Mouse (Mus musculus) ovary, postnatal 36 days (tissue): ENCODE measurements at regions not wholly inside any gene's neighbourhood (a gene's known extent, or its start where the extent isn't known, plus 50 kb on each side); places are given as distances from the start of the nearest gene placed in this dataset.

Experiments used
- DNase-seq: peaks from one replicate; pipeline ENCODE4 v3.0.0; 2022; ENCODE audit warnings: low spot score, mixed read lengths

DNA sequence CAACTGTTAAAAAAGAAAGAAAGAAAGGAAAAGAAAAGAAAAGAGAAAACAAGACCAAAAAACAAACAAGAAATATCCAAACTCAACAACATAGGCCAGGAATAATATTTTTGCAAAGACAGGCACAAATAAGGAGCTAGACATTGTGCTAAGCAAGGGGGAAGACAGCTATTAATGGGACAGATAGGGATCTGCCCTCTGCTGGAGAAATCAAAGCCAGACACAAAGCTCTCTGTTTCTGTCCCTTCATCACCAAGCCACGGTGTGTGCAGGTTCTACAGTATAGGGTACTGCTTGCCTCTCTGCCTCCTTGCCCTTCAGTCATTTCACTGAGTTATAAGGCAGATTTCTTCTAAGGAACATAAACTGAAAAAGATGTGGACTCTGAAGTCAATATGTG, 57.8 kb upstream of the Chchd3 start:
- DNase-seq = no peak

DNA sequence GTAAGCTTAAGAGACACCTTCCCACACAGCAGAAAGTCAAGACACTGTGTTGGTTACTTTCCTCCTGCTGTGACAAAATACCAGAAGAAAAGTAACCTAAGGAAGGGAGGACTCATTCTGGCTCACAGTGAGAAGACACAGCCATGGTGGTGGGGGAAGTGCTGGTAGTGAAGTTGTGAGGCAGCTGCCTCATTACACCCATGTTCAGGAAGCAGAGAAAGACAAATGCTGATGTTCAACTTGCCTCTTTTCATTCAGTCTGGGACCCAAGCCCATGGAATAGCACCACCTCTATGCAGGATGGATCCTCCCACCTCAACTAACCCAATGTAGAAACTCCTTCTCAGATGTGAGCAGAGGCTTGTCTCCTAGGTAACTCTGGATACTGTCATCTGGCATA, 60.5 kb upstream of the Chchd3 start:
- no peak for DNase-seq

DNA sequence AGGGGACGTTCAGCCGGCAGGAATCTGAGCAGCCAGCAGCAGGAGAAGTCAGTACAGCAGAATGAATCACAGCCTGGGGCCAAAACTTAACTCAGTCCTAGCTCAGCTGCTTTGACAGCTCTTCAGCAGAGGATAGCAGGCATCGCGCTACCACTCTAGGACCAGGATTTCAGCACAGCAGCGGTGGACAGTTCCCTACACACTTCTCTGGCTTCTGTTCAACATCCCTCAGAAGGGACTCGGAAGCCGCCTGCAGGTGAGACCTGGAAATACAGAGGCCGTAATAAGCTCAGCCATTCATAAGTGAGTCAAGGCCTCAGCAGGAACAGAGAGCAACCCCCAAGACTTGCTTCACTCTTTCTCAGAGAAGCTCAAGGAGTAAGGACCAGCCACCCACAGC, 66.5 kb upstream of the Chchd3 start:
- peak; percentile 79 for DNase-seq

DNA sequence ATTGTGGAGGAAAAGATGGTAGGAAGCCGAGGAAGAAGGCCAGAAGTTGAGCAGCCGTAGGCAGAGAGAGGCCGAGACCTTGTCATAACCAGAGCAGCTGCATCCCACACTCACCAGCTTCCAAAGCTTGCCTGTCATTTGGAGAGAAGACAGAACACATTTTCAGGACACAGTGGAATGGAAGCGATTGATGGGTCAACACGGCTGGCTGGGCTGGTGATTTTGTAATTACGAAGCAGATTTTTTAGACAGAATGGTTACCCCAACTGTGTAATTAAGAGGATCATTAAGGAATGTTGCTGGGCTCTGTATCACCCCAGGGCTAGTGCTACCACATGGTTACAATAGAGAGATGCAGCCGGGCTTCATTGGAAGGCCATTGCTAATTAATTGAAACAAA, 76.8 kb upstream of the Chchd3 start:
- DNase-seq = no peak

DNA sequence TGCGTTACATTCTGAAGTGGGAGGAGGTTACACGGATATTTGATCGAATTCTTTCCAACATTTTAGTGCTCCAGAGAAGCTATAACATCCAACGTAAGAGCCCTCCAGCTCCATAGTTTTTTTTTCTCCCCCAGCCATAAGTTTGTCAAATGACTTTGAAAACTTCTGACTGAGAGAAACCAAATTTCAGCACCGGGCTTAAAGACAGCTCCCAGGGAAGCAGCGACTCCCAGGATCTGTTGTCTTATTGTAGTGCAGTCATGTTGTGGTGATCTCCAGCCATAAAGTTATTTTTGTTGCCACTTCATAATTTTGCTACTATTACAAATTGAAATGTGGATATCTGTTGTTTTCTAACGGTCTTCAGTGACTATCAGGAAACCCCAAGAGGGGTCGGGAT, 77.8 kb upstream of the Chchd3 start:
- no peak for DNase-seq

DNA sequence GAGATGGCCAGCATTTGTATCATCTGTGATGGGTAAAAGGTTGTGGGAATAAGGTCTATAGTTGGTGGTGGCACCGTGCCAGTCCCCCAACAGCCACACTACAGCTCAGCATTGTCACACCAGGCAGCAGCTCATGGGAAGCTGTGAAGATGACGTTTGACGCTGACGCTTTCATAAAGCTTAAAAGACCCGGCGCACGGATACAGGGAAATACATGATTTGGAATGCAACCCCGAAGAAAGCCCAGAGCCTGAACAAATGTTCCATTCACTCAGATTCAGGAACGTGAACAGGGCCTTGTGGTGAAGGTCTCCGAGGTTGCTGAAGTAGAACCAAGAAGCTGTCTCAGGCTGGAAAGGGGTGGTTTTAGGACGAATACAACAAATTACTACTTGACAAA, 82.4 kb upstream of the Exoc4 start:
- DNase-seq = no peak

DNA sequence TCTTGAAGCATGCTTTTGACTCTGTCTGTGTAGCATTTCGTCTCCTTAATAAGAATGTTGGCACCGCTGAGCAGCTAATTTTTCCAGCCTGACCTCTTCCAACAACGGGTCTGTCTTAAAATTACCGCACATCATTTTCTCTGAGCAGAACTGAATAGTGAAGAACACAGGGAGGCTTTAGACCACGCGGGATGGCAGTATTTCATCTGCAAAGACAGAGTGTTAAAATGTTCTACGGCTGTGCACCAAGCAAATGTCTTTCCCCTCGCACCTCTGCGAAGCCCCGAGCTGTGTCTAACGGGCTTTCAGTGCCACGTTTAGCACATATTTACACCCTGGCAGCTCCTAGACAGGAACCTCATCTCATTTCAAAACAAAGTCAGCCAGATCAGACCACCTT, 75.3 kb upstream of the Exoc4 start:
- no peak for DNase-seq

DNA sequence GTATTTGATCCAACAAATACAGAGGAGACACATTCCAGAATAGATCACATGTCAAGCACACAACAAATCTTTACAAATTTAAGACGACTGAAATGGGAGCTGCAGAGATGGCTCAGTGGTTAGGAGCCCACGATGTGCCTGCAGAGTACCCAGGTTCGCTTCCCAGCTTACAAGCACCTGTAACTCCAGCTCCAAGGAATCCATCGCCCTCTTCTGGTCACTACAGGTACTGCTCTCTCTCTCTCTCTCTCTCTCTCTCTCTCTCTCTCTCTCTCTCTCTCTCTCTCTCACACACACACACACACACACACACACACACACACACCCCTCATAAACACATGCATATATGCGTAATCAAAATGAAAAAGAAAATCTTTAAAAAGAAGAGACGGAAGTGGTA, 74.3 kb upstream of the Exoc4 start:
- DNase-seq = no peak

DNA sequence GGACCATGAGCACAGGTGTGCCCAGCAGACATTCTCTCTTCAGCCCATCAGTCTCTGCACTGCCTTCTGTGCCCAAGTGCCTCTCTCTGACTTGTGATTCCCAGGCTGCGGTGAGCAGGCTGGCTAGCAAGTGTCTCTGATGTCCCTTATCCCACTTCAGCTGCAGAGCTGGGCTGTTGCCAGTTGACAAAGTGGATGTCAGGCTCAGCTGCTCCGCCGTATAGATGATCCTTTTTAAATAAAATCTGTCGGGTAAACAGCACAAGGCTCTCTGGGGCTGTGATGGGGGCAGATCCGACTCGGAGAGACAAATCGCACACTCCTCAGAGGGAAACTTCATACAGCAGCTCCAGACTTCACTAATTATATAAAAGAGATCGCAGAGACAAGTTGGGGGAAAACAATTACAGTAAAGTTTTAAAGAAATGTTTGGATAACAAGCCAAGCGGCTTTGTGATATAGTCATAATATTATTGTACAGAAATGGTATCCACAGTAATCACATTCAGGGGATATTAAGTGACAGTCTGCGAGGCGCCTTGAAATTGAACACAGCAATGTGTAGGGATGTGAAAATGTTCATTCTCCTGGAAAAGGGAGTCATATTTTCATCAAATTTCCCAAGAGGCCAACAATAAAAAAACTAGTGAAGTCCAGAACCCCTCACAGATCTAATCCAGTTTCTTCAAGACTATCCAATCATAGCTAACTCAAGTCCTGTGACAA, 59.2 kb upstream of the Exoc4 start:
- no peak for DNase-seq

DNA sequence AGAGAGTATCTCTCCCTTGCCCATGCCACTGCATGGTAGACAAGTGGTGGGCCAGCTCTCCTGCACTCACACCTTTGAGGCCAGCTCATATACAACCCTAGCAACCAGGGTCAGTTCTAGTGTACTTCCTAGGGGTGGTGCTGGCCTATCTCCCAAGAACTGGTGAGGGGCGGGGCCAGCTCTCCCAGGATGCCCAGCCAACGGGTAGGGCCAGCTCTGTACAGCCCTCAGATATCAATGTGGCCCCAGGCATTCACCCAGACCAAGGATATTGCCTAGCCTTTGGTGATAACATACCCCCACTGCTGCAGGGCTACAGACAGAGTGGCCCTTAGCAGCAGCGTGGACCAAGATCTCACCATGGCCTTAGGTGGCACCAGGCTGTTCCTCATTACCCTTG, 55.1 kb upstream of the Exoc4 start:
- no peak for DNase-seq
